Mouse (Mus musculus) forebrain, embryonic 16.5 days (tissue): ENCODE measurements around the gene Snph. TPM values are rescaled to one million over a fixed set of nuclear protein-coding genes. Genes with fewer than 3 reads are reported as not detected.
"Not testable (repeated sequence)": the region's sequence is repeated elsewhere in the genome, so short reads cannot be mapped to it uniquely, and the experiment has no call there.

ENCODE experiments used
- ATAC-seq: fragments of 200-750 bp; cut with Nextera tagmentation; 2 replicates; pipeline ENCODE4 v1.8.0; 2017; ENCODE audit warnings: mild to moderate bottlenecking, moderate library complexity
- H3K27ac ChIP-seq: fragments of 300-500 bp; sonication (generic); 2 replicates; pipeline ENCODE4 v1.5.1; 2014; ENCODE audit warnings: low read length, control low read depth
- H3K27me3 ChIP-seq: fragments of 300-500 bp; sonication (generic); replicated peaks from 2 replicates; pipeline ENCODE4 v1.6.1; 2014; ENCODE audit warnings: low read length; ENCODE audit not compliant: control insufficient read depth, insufficient read depth
- H3K36me3 ChIP-seq: fragments of 300-500 bp; sonication (generic); 2 replicates; pipeline ENCODE4 v1.6.1; 2014; ENCODE audit not compliant: control insufficient read depth, insufficient read depth
- H3K4me1 ChIP-seq: fragments of 300-500 bp; sonication (generic); replicated peaks from 2 replicates; pipeline ENCODE4 v1.6.1; 2014; ENCODE audit warnings: low read length; ENCODE audit not compliant: control insufficient read depth, insufficient read depth
- H3K4me2 ChIP-seq: fragments of 300-500 bp; sonication (generic); 2 replicates; pipeline ENCODE4 v1.6.1; 2014; ENCODE audit warnings: mild to moderate bottlenecking, low read length, control low read depth
- H3K4me3 ChIP-seq: fragments of 300-500 bp; sonication (generic); replicated peaks from 2 replicates; pipeline ENCODE4 v1.5.1; 2014; ENCODE audit warnings: mild to moderate bottlenecking, low read length, control low read depth
- H3K9ac ChIP-seq: fragments of 300-500 bp; sonication (generic); replicated peaks from 2 replicates; pipeline ENCODE4 v1.6.1; 2014; ENCODE audit warnings: low read depth, low read length, control low read depth
- H3K9me3 ChIP-seq: fragments of 300-500 bp; sonication (generic); 2 replicates; pipeline ENCODE4 v1.6.1; 2016; ENCODE audit warnings: low read length; ENCODE audit not compliant: control insufficient read depth
- WGBS: fragments of 180-500 bp; shearing (Covaris S2); extraction: QIAGEN DNeasy Blood & Tissue Kit; methylation state at CpG from one replicate; pipeline ENCODE4 v1.1.7; 2014; 5-methylcytosine and 5-hydroxymethylcytosine counted together
- polyA plus RNA-seq: library from polyadenylated mRNA; unstranded; fragments of >200 nt; fragmentation: Nextera tagmentation; extraction: Ambion mirVana; gene quantifications from 2 replicates; pipeline ENCODE4 v1.2.1, GENCODE M21; 2015

Gene Snph
- polyA plus RNA-seq, 1 experiment from 2014 or later: 14.8 TPM

- no peaks in the 10 kb centered on the region for H3K9me3 ChIP-seq
- no peaks in the 10 kb centered on the region for H3K27me3 ChIP-seq
- H3K4me1 ChIP-seq: peaks cover 13% of the 10 kb centered on the region
- H3K4me2 ChIP-seq: no peak overlapping the region
- no peaks in the 10 kb centered on the region for H3K36me3 ChIP-seq
- 58% methylated on average over 5 of the region's 5 CpGs for WGBS
- no peak for ATAC-seq
- H3K27ac ChIP-seq: no peak overlapping the region
- H3K9ac ChIP-seq: no peak overlapping the region
- no peak overlapping the region for H3K4me3 ChIP-seq
Observed at GRCm38 (mm10) chr2:151632982-151633381, 589 bp upstream of the Snph start.

GRCm38 (mm10) chr2:151631406-151632158 is 811 bp downstream of the Snph start:
- Histone ChIP-seq H3K9me3 (no peaks in the 10 kb centered on the region), H3K27ac (peak overlapping the region; percentile 64), H3K9ac (peak overlapping the region; percentile 81), H3K36me3 (no peaks in the 10 kb centered on the region), H3K4me1 (peaks cover 13% of the 10 kb centered on the region), H3K27me3 (no peaks in the 10 kb centered on the region), H3K4me3 (peak overlapping the region; percentile 65), H3K4me2 (peak overlapping the region; percentile 85)
- WGBS: 4% methylated on average over 22 of the region's 22 CpGs
- ATAC-seq: peak; percentile 58; the same call in 1 of the 2 replicates

GRCm38 (mm10) chr2:151629310-151629709 is 3.1 kb downstream of the Snph start:
- Histone ChIP-seq H3K27me3 (no peaks in the 10 kb centered on the region), H3K4me1 (peaks cover 7% of the 10 kb centered on the region), H3K36me3 (no peaks in the 10 kb centered on the region), H3K9me3 (no peaks in the 10 kb centered on the region), H3K4me3 (no peak overlapping the region), H3K27ac (no peak overlapping the region), H3K9ac (no peak overlapping the region), H3K4me2 (no peak overlapping the region)
- ATAC-seq: no peak
- WGBS: 85% methylated on average over 7 of the region's 7 CpGs

GRCm38 (mm10) chr2:151628011-151628410 is 4.4 kb downstream of the Snph start:
- Histone ChIP-seq H3K9me3 (no peaks in the 10 kb centered on the region), H3K9ac (no peak overlapping the region), H3K4me1 (peaks cover 7% of the 10 kb centered on the region), H3K4me3 (no peak overlapping the region), H3K4me2 (no peak overlapping the region), H3K27me3 (no peaks in the 10 kb centered on the region), H3K27ac (no peak overlapping the region), H3K36me3 (no peaks in the 10 kb centered on the region)
- no peak for ATAC-seq
- WGBS: 88% methylated on average over 3 of the region's 3 CpGs

- Histone ChIP-seq H3K4me1 (peaks cover 3% of the 10 kb centered on the region), H3K9ac (no peak overlapping the region), H3K4me3 (no peak overlapping the region), H3K4me2 (no peak overlapping the region), H3K9me3 (no peaks in the 10 kb centered on the region), H3K27ac (no peak overlapping the region), H3K27me3 (no peaks in the 10 kb centered on the region), H3K36me3 (no peaks in the 10 kb centered on the region)
- WGBS: 87% methylated on average over 7 of the region's 7 CpGs
- no peak for ATAC-seq
Observed at GRCm38 (mm10) chr2:151626296-151626695, 6.1 kb downstream of the Snph start.

GRCm38 (mm10) chr2:151623776-151624175 is 8.6 kb downstream of the Snph start:
- 80% methylated on average over 3 of the region's 3 CpGs for WGBS
- H3K36me3 ChIP-seq: no peaks in the 10 kb centered on the region
- no peaks in the 10 kb centered on the region for H3K9me3 ChIP-seq
- H3K4me2 ChIP-seq: no peak overlapping the region
- no peaks in the 10 kb centered on the region for H3K4me1 ChIP-seq
- no peak overlapping the region for H3K27ac ChIP-seq
- no peaks in the 10 kb centered on the region for H3K27me3 ChIP-seq
- H3K4me3 ChIP-seq: no peak overlapping the region
- no peak for ATAC-seq
- no peak overlapping the region for H3K9ac ChIP-seq

- 80% methylated on average over 6 of the region's 6 CpGs for WGBS
Observed at GRCm38 (mm10) chr2:151616551-151617329, 15.7 kb downstream of the Snph start.

GRCm38 (mm10) chr2:151615779-151616178 is 16.6 kb downstream of the Snph start:
- H3K9me3 ChIP-seq, H3K4me3 ChIP-seq, H3K36me3 ChIP-seq, H3K27me3 ChIP-seq, H3K9ac ChIP-seq, H3K4me1 ChIP-seq, H3K27ac ChIP-seq, ATAC-seq, H3K4me2 ChIP-seq: not testable (repeated sequence)
- 75% methylated on average over 6 of the region's 8 CpGs for WGBS

More at GRCm38 (mm10) chr2:151616551-151617329, 15.7 kb downstream of the Snph start:
- no peak for ATAC-seq
- no peak overlapping the region for H3K9ac ChIP-seq
- no peaks in the 10 kb centered on the region for H3K27me3 ChIP-seq
- H3K27ac ChIP-seq: no peak overlapping the region; the same call in 1 of the 2 replicates
- no peaks in the 10 kb centered on the region for H3K9me3 ChIP-seq
- no peaks in the 10 kb centered on the region for H3K36me3 ChIP-seq
- 0 out of 2 replicates have a peak, but pooled peaks cover 5% of the 10 kb centered on the region for H3K4me1 ChIP-seq
- H3K4me3 ChIP-seq: no peak overlapping the region
- no peak overlapping the region for H3K4me2 ChIP-seq

- no peak for ATAC-seq
- H3K4me1 ChIP-seq: peaks cover 10% of the 10 kb centered on the region
- no peak overlapping the region for H3K9ac ChIP-seq
- no peak overlapping the region for H3K4me3 ChIP-seq
- no peaks in the 10 kb centered on the region for H3K27me3 ChIP-seq
- no peak overlapping the region for H3K27ac ChIP-seq
- H3K4me2 ChIP-seq: no peak overlapping the region
- H3K9me3 ChIP-seq: no peaks in the 10 kb centered on the region
- 22% methylated on average over 3 of the region's 3 CpGs for WGBS
- H3K36me3 ChIP-seq: no peaks in the 10 kb centered on the region
Observed at GRCm38 (mm10) chr2:151609974-151610373, 22.4 kb downstream of the Snph start.
